Mouse (Mus musculus): Measurements from ENCODE around the gene Serpina1d. TPM values are rescaled to one million over a fixed set of nuclear protein-coding genes. Genes with fewer than 3 reads are reported as not detected.
A peak's percentile ranks its signal among the peaks of the same experiment; 100 is the strongest.
"Not testable (repeated sequence)": the region's sequence is repeated elsewhere in the genome, so short reads cannot be mapped to it uniquely, and the experiment has no call there.

The Serpina1d gene
- 41.6 and 62.5 TPM in 2 replicates for polyA plus RNA-seq (2012; rRNA removed)

- not testable (repeated sequence) for H3K4me3 ChIP-seq (ENCODE audit: insufficient read depth, low read depth, low read length); H3K27me3 ChIP-seq (replicated peaks; ENCODE audit: control insufficient read depth, insufficient read depth, low read length); DNase-seq; H3K4me1 ChIP-seq (ENCODE audit: control insufficient read depth, insufficient read depth, low read length); H3K36me3 ChIP-seq (ENCODE audit: control insufficient read depth, insufficient read depth, low read length); H3K27ac ChIP-seq (ENCODE audit: insufficient read depth, low read depth, low read length)
- 69% methylated on average over 6 of the region's 6 CpGs for WGBS
These were observed at the start of gene Serpina1d for GRCm38 (mm10) chr12:103773246-103773851. TSS of gene Serpina1d (minus strand) at chr12:103773592.

GRCm38 (mm10) chr12:103770597-103770996 is 2.8 kb downstream of the Serpina1d start:
- H3K27ac ChIP-seq (ENCODE audit: insufficient read depth, low read depth, low read length), result not testable (repeated sequence)

DNA sequence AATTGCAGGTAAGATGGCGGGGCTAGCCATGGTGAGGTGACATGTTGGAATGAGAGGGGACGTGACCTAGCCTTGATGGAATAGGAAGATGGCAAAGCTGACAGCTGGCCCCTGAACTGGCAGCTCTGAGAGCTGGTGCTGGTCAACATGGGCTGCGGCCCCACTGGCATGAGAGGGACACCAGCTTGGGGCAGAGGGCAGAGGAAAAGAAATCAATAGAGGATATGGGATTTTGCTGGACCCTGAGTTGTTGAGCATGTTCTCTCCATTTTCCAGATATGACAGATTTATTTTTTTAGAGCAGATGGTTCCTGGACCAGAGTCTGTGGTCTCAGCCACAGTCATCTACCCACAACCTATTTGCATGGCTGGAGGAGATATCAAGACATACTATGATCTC is 10.3 kb downstream of the Serpina1d start:
- H3K27me3 ChIP-seq (replicated peaks; ENCODE audit: control insufficient read depth, insufficient read depth, low read length); H3K36me3 ChIP-seq (ENCODE audit: control insufficient read depth, insufficient read depth, low read length); H3K27ac ChIP-seq (ENCODE audit: insufficient read depth, low read depth, low read length); H3K4me3 ChIP-seq (ENCODE audit: insufficient read depth, low read depth, low read length); DNase-seq; H3K4me1 ChIP-seq (ENCODE audit: control insufficient read depth, insufficient read depth, low read length): not testable (repeated sequence)
- 82% methylated on average over 3 of the region's 3 CpGs for WGBS

More at GRCm38 (mm10) chr12:103770597-103770996, 2.8 kb downstream of the Serpina1d start:
- not testable (repeated sequence) for H3K27me3 ChIP-seq (replicated peaks; ENCODE audit: control insufficient read depth, insufficient read depth, low read length); H3K36me3 ChIP-seq (ENCODE audit: control insufficient read depth, insufficient read depth, low read length); H3K4me1 ChIP-seq (ENCODE audit: control insufficient read depth, insufficient read depth, low read length); H3K4me3 ChIP-seq (ENCODE audit: insufficient read depth, low read depth, low read length)
- WGBS, result 44% methylated on average over 1 of the region's 1 CpGs
- peak; percentile 30 for DNase-seq

GRCm38 (mm10) chr12:103760316-103760715 is 13.1 kb downstream of the Serpina1d start:
- not testable (repeated sequence) for H3K4me1 ChIP-seq (ENCODE audit: control insufficient read depth, insufficient read depth, low read length); H3K36me3 ChIP-seq (ENCODE audit: control insufficient read depth, insufficient read depth, low read length); H3K27me3 ChIP-seq (replicated peaks; ENCODE audit: control insufficient read depth, insufficient read depth, low read length); H3K27ac ChIP-seq (ENCODE audit: insufficient read depth, low read depth, low read length); H3K4me3 ChIP-seq (ENCODE audit: insufficient read depth, low read depth, low read length)
- peak; percentile 51 for DNase-seq
- WGBS, result 64% methylated on average over 3 of the region's 3 CpGs

- not testable (repeated sequence) for H3K4me1 ChIP-seq (ENCODE audit: control insufficient read depth, insufficient read depth, low read length)
These were observed 27.4 kb downstream of the Serpina1d start for GRCm38 (mm10) chr12:103745957-103746356.

GRCm38 (mm10) chr12:103737791-103738580 is 35.4 kb downstream of the Serpina1d start:
- not testable (repeated sequence) for H3K4me3 ChIP-seq (ENCODE audit: insufficient read depth, low read depth, low read length); DNase-seq; H3K36me3 ChIP-seq (ENCODE audit: control insufficient read depth, insufficient read depth, low read length); H3K4me1 ChIP-seq (ENCODE audit: control insufficient read depth, insufficient read depth, low read length); H3K27me3 ChIP-seq (replicated peaks; ENCODE audit: control insufficient read depth, insufficient read depth, low read length); H3K27ac ChIP-seq (ENCODE audit: insufficient read depth, low read depth, low read length)
- WGBS, result 60% methylated on average over 6 of the region's 6 CpGs

More at GRCm38 (mm10) chr12:103745957-103746356, 27.4 kb downstream of the Serpina1d start:
- not testable (repeated sequence) for H3K36me3 ChIP-seq (ENCODE audit: control insufficient read depth, insufficient read depth, low read length); DNase-seq; H3K27ac ChIP-seq (ENCODE audit: insufficient read depth, low read depth, low read length); H3K4me3 ChIP-seq (ENCODE audit: insufficient read depth, low read depth, low read length); H3K27me3 ChIP-seq (replicated peaks; ENCODE audit: control insufficient read depth, insufficient read depth, low read length)
- 80% methylated on average over 5 of the region's 5 CpGs for WGBS

- not testable (repeated sequence) for H3K4me3 ChIP-seq (ENCODE audit: insufficient read depth, low read depth, low read length); DNase-seq; H3K27me3 ChIP-seq (replicated peaks; ENCODE audit: control insufficient read depth, insufficient read depth, low read length); H3K4me1 ChIP-seq (ENCODE audit: control insufficient read depth, insufficient read depth, low read length); H3K27ac ChIP-seq (ENCODE audit: insufficient read depth, low read depth, low read length); H3K36me3 ChIP-seq (ENCODE audit: control insufficient read depth, insufficient read depth, low read length)
- 87% methylated on average over 4 of the region's 4 CpGs for WGBS
These were observed 37.8 kb downstream of the Serpina1d start for GRCm38 (mm10) chr12:103735566-103735965.

DNA sequence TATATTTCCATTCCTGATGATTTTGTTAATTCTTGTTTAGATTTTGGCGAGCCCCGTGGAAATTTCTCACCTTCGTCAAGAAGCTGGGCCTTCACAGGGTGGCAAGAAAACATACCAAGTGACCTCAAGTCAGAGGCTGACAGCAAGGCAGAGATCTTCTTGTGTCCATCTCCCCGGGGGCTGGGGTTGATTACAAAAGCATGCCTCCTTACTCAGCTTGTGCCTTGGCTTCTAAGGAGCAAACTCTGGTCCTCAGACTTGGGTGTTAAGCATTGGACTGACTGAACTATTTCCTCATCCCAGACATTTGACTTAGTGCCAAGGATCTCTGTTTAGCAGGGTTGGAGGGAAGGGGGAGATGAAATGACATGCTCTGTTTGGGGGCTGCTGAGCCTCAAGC is 38.3 kb downstream of the Serpina1d start:
- not testable (repeated sequence) for DNase-seq; H3K27me3 ChIP-seq (replicated peaks; ENCODE audit: control insufficient read depth, insufficient read depth, low read length); H3K27ac ChIP-seq (ENCODE audit: insufficient read depth, low read depth, low read length); H3K4me1 ChIP-seq (ENCODE audit: control insufficient read depth, insufficient read depth, low read length); H3K36me3 ChIP-seq (ENCODE audit: control insufficient read depth, insufficient read depth, low read length); H3K4me3 ChIP-seq (ENCODE audit: insufficient read depth, low read depth, low read length)
- 78% methylated on average over 4 of the region's 4 CpGs for WGBS

Other genes starting within 250 kb of the Serpina1d start
- gene Ppp4r4, start 241.3 kb downstream of the Serpina1d start, polyA plus RNA-seq (2012; rRNA removed), result 0.99 and 1.0 TPM in 2 replicates
- gene Serpina10, start 142.1 kb downstream of the Serpina1d start, polyA plus RNA-seq (2012; rRNA removed), result 1.5 TPM in 2 replicates
- 0.58 and 0.81 TPM in 2 replicates for gene Serpina6, start 116.4 kb downstream of the Serpina1d start, polyA plus RNA-seq (2012; rRNA removed)
- gene Serpina16, start 97.5 kb downstream of the Serpina1d start, polyA plus RNA-seq (2012; rRNA removed), result not detected in 2 replicates
- 214 and 308 TPM in 2 replicates for gene Serpina1f, start 78.1 kb downstream of the Serpina1d start, polyA plus RNA-seq (2012; rRNA removed)
- 1.3 and 1.5 TPM in 2 replicates for gene Serpina1b, start 56.8 kb upstream of the Serpina1d start, polyA plus RNA-seq (2012; rRNA removed)
- 11.3 and 16.6 TPM in 2 replicates for gene Serpina1a, start 90.0 kb upstream of the Serpina1d start, polyA plus RNA-seq (2012; rRNA removed)
- gene Serpina1c, start 131.3 kb upstream of the Serpina1d start, polyA plus RNA-seq (2012; rRNA removed), result 3.2 and 4.0 TPM in 2 replicates
- 0.18 and 3.5 TPM in 2 replicates for gene Serpina1e, start 185.4 kb upstream of the Serpina1d start, polyA plus RNA-seq (2012; rRNA removed)
- 0.11 TPM in 1 of 2 replicates, not detected in the other for gene Serpina11, start 216.4 kb upstream of the Serpina1d start, polyA plus RNA-seq (2012; rRNA removed)
- gene Serpina9, start 240.2 kb upstream of the Serpina1d start, polyA plus RNA-seq (2012; rRNA removed), result not detected in 2 replicates

All from kidney, adult 2 months (tissue).